Mouse (Mus musculus): ENCODE data around the gene Prss32. TPM values are rescaled to one million over a fixed set of nuclear protein-coding genes. Genes with fewer than 3 reads are reported as not detected.
A peak's percentile ranks its signal among the peaks of the same experiment; 100 is the strongest.
"Not testable (repeated sequence)": the region's sequence is repeated elsewhere in the genome, so short reads cannot be mapped to it uniquely, and the experiment has no call there.

Prss32 gene
- total RNA-seq, 2 experiments from 2014 or later = not detected

DNA sequence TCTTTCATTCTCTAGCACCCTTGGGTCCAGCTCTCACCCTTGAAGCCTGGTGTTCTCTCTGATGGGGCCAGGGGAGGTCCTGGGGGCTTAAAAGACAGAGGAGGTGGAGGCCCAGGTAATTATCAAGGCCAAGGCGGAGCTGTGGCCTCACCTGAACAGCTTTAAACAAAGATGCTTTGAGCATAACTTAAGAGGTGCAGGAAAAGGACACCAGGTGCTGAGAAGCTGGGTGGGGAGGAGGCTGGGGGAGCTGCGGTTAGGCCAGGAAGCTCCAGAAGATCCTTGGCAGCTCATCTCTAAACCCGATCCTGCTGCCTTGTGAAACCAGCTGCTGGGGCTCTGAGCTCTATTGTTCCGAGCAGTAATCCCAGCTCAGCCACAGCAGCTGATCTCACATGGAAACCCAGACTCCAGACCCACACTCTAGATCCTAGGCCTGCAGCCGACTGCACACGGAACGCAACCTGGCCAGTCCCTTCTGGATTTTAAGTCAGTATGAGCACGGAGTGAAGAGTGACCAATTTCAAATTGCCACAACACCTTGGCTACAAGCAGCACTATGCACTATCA, 7.6 kb upstream of the Prss32 start, which contains the start of gene Prss33:
Prss33 (minus strand) TSS at position 51 of the 570 bp plus-strand sequence.
- intact Hi-C loops (cut with DNase I) = no loop called here

GRCm38 (mm10) chr17:23841145-23841544, 2.5 kb upstream of the Prss32 start:
- intact Hi-C loops (cut with DNase I) = no loop called here
- peak; percentile 51 to 64 for DNase-seq

More for the DNA sequence above, 7.6 kb upstream of the Prss32 start, which contains the start of gene Prss33:
- DNase-seq = no peak

GRCm38 (mm10) chr17:23843141-23843811, 379 bp upstream of the Prss32 start:
- DNase-seq = no peak
- intact Hi-C loops (cut with DNase I) = loop anchor here (2.0 kb wide), 1 partner anchor 68 kb away; no protein-coding TSS in a partner anchor

- intact Hi-C loops (cut with DNase I) = loop anchor here (2.0 kb wide), 2 partner anchors 75 to 101 kb away; no protein-coding TSS in a partner anchor
- no peak for DNase-seq
Measured at GRCm38 (mm10) chr17:23850028-23850427, 6.4 kb downstream of the Prss32 start.

- DNase-seq = peak; percentile 46 to 74
- intact Hi-C loops (cut with DNase I) = loop anchor here (1.0 to 2.0 kb wide), 3 partner anchors 76 to 109 kb away; no protein-coding TSS in a partner anchor
Measured at GRCm38 (mm10) chr17:23850853-23851749, 7.4 kb downstream of the Prss32 start.

GRCm38 (mm10) chr17:23853292-23853691, 9.6 kb downstream of the Prss32 start:
- intact Hi-C loops (cut with DNase I) = no loop called here
- DNase-seq = peak in 1 of 2 experiments; percentile 51

DNA sequence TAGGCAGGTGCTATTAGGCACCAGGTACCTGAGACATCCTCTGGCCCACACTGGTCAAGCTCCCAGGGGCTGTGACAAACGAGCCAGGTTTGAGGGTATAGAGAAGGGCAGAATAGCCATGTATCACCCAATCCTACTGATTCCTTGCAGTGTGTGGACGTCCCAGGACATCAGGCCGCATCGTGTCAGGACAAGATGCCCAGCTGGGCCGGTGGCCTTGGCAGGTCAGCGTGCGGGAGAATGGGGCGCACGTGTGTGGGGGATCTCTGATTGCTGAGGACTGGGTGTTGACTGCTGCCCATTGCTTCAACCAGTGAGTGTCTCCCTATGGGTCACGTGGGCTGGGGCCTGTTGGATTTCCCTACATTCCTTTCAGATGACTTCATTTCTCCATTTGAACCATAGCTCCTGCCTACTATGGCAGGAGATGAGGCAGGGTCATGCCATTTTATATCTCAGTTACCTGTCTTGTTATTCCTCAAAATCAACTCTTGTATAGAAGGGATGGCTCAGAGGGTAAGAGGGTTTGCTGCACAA, 10.6 kb downstream of the Prss32 start:
- intact Hi-C loops (cut with DNase I) = no loop called here
- no peak for DNase-seq

DNA sequence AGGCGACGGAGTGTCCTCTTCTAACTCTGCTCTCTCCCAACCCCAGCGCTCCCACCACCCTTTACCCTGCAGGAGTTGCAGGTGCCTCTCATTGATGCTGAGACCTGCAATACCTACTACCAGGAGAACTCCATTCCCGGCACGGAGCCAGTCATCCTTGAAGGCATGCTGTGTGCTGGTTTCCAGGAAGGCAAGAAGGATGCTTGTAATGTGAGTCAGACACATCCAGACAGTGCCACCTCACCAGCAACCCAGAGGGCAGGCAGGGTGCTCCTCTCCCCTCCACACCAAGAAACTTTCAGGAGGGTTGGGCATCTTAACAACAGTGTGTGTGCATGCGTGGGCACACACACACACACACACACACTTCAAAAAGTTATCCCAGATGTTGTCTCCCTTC, 13.5 kb downstream of the Prss32 start:
- intact Hi-C loops (cut with DNase I) = no loop called here
- no peak for DNase-seq

- no peak for DNase-seq
- intact Hi-C loops (cut with DNase I) = no loop called here
Measured at GRCm38 (mm10) chr17:23857913-23858312, 14.3 kb downstream of the Prss32 start.

- intact Hi-C loops (cut with DNase I) = no loop called here
- no peak for DNase-seq
Measured at GRCm38 (mm10) chr17:23862926-23863325, 19.3 kb downstream of the Prss32 start.

DNA sequence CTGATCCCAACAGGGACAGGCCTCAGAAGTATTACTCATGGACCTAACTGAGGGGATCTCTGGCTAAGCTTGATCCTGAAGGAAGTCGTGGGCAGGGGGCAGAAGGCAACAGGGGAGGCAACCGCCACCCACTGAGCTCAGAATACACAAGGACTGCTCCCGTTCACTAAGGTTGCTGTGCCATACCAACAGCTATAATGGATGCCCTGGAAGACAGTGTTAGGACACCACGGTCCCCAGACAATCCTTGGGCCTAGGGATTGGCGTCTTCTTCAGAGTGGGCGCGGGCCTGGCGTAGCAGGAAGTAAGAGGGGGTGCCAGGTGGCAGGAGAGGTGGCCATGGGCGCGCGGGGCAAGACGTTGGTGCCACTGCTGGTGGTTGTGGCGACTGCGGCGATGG, 24.1 kb downstream of the Prss32 start, which contains the start of gene Prss21:
Prss21 (plus strand) TSS at position 301 of the 400 bp plus-strand sequence.
- DNase-seq = no peak
- intact Hi-C loops (cut with DNase I) = no loop called here

DNA sequence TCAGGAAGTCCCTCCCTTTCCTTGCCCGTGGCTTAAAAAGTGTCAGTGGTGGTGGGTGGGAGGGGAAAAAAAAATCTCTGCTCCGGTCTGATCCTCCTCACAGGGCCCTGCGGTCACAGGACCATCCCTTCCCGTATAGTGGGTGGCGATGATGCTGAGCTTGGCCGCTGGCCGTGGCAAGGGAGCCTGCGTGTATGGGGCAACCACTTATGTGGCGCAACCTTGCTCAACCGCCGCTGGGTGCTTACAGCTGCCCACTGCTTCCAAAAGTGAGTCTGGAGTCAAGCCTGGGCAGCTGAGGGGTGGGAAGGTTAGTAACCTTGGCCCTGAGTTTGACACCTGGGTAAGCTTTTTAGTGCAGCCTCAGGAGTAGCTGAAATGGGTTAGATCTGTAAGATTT, 24.9 kb downstream of the Prss32 start:
- intact Hi-C loops (cut with DNase I) = no loop called here
- no peak for DNase-seq

DNA sequence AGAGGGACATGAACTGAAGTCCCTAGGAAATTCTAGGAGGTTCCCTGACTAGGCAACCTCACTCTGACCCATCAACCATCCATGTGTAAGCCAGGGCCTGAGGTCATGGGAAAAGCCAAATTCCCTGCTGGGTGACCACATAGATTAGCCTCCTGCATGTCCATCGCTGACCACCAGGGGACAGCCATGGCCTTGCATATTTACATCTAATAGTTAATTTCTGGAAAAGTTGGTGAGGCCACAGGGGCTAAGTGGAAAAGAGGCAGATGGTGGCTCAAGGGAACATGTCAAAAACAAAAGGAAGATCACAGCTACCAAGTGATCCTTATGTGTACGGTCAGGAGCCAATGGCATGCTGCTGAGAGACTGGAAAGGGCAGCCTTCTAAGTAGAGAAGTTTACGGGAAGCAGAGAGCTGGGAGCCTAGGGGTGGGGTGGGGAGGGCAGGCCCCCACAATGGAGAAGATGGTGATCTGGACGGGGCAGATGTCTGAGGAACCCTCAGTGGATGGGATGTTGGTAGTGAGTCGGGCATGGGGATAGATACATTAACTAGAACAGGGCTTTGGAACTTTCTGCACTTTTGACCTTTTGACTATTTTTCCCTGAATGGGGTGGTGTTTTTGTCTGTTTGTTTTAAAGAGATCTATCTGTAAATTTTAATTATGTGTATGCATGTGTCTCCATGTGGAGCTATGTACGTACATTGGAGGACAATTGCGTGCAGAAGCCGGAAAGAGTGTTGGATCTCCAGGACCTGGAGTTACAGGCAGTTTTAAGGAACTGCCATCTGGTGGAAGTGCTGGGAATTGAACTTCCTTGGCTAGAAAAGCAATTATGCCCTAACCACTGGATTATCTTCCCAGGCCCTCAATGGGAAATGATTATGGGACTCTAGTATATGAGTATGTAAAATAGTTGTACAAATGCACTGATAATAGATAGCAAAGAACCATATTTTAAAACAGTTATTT, 30.5 kb downstream of the Prss32 start:
- peak; percentile 38 to 51 for DNase-seq
- intact Hi-C loops (cut with DNase I) = loop anchor here (1.0 to 5.0 kb wide), 3 partner anchors 86 to 125 kb away; partner anchors contain the start of gene Flywch1

GRCm38 (mm10) chr17:23876741-23877140, 33.1 kb downstream of the Prss32 start:
- no peak for DNase-seq
- intact Hi-C loops (cut with DNase I) = no loop called here

GRCm38 (mm10) chr17:23877166-23877565, 33.5 kb downstream of the Prss32 start:
- intact Hi-C loops (cut with DNase I) = no loop called here
- DNase-seq = no peak

DNA sequence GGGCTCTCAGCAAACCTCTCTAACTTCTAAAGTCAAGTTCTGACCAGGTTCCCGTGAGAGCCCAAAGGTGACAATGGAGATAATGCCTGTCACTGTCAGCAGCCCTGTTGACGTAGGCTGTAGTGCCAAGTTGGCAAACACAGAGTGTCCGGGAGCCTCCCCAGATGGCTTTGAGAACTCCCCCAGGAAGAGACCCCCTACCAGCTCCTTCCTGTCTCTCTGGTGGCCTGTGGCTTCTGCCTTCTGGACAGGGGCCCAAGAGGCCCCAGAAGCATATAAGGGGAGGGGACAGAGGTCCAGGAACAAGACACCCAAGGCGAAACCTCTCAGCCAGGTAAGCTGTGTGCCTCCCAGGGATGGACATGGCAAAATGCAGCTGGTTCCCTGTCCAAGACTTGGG, 36.9 kb downstream of the Prss32 start, which contains the start of the genes Dcpp1 and Dcpp2:
Dcpp1 (plus strand) TSS at position 301 of the 400 bp plus-strand sequence.
Dcpp2 (plus strand) TSS at position 305 of the 400 bp plus-strand sequence.
- intact Hi-C loops (cut with DNase I); DNase-seq: not testable (repeated sequence)

All from heart, postnatal 36 days (tissue).